Comparison of ENCODE assay signal across 8 mouse cellular contexts in genomic region chr5:124247986-124248626, GRCm38 (mm10). TPM values are rescaled to one million over a fixed set of nuclear protein-coding genes. Genes with fewer than 3 reads are reported as not detected.
DNase-seq lines count a peak whose midpoint lies in the region; ATAC-seq lines count a peak whose summit lies in the region.

No protein-coding gene starts in this region.

- peak overlapping the region; percentile 66 for H3K4me2 ChIP-seq in hindbrain, embryonic 13.5 days
- peak overlapping the region; percentile 94 for H3K4me2 ChIP-seq in liver, embryonic 13.5 days
- peak overlapping the region; percentile 84 for H3K4me2 ChIP-seq in neural tube, embryonic 13.5 days

- peak overlapping the region; percentile 84; the same call in 1 of the 2 replicates for H3K9ac ChIP-seq in hindbrain, embryonic 13.5 days
- H3K9ac ChIP-seq in liver, embryonic 13.5 days, result peak overlapping the region; percentile 83
- peak overlapping the region; percentile 92 for H3K9ac ChIP-seq in neural tube, embryonic 13.5 days

- peaks cover 21% of the 10 kb centered on the region for H3K27me3 ChIP-seq in forebrain, embryonic 10.5 days (ENCODE audit: poor library complexity, severe bottlenecking)
- no peaks in the 10 kb centered on the region for H3K27me3 ChIP-seq in hindbrain, embryonic 13.5 days
- no peaks in the 10 kb centered on the region for H3K27me3 ChIP-seq in liver, embryonic 13.5 days
- H3K27me3 ChIP-seq in neural tube, embryonic 13.5 days, result no peaks in the 10 kb centered on the region

- peak overlapping the region; percentile 75 for H3K4me3 ChIP-seq in forebrain, embryonic 10.5 days
- H3K4me3 ChIP-seq in hindbrain, embryonic 13.5 days, result peak overlapping the region; percentile 71
- peak overlapping the region; percentile 75 for H3K4me3 ChIP-seq in liver, embryonic 13.5 days (replicated peaks)
- peak overlapping the region; percentile 71 for H3K4me3 ChIP-seq in neural tube, embryonic 13.5 days

- ATAC-seq in hindbrain, embryonic 13.5 days (ENCODE audit: low FRiP score), result no peak
- peak; percentile 80 for ATAC-seq in liver, embryonic 13.5 days (ENCODE audit: low read depth)
- ATAC-seq in neural tube, embryonic 13.5 days (ENCODE audit: low read depth), result no peak

- WGBS in forebrain, embryonic 10.5 days, result 16% methylated on average over 9 of the region's 9 CpGs
- WGBS in hindbrain, embryonic 13.5 days, result 20% methylated on average over 9 of the region's 9 CpGs
- WGBS in liver, embryonic 13.5 days (ENCODE audit: insufficient replicate concordance), result 21% methylated on average over 9 of the region's 9 CpGs
- 20% methylated on average over 9 of the region's 9 CpGs for WGBS in neural tube, embryonic 13.5 days

- peak overlapping the region; percentile 90; the same call in 1 of the 2 replicates for H3K27ac ChIP-seq in forebrain, embryonic 10.5 days
- H3K27ac ChIP-seq in hindbrain, embryonic 13.5 days, result no peak overlapping the region; the same call in 1 of the 2 replicates
- peak overlapping the region; percentile 73 for H3K27ac ChIP-seq in liver, embryonic 13.5 days
- H3K27ac ChIP-seq in neural tube, embryonic 13.5 days (replicated peaks), result peak overlapping the region; percentile 88; the same call in 1 of the 2 replicates

- H3K4me1 ChIP-seq in forebrain, embryonic 10.5 days, result peaks cover 38% of the 10 kb centered on the region
- H3K4me1 ChIP-seq in hindbrain, embryonic 13.5 days (replicated peaks), result peaks cover 33% of the 10 kb centered on the region
- H3K4me1 ChIP-seq in liver, embryonic 13.5 days (replicated peaks), result peaks cover 43% of the 10 kb centered on the region
- H3K4me1 ChIP-seq in neural tube, embryonic 13.5 days (replicated peaks), result peaks cover 30% of the 10 kb centered on the region

- H3K9me3 ChIP-seq in forebrain, embryonic 10.5 days, result no peaks in the 10 kb centered on the region
- H3K9me3 ChIP-seq in hindbrain, embryonic 13.5 days, result no peaks in the 10 kb centered on the region
- no peaks in the 10 kb centered on the region for H3K9me3 ChIP-seq in liver, embryonic 13.5 days (replicated peaks)
- H3K9me3 ChIP-seq in neural tube, embryonic 13.5 days, result no peaks in the 10 kb centered on the region

- peaks cover 25% of the 10 kb centered on the region for H3K36me3 ChIP-seq in forebrain, embryonic 10.5 days (replicated peaks)
- peaks cover 15% of the 10 kb centered on the region for H3K36me3 ChIP-seq in hindbrain, embryonic 13.5 days
- peaks cover 23% of the 10 kb centered on the region for H3K36me3 ChIP-seq in liver, embryonic 13.5 days
- peaks cover 18% of the 10 kb centered on the region; the same call in 1 of the 2 replicates for H3K36me3 ChIP-seq in neural tube, embryonic 13.5 days

- DNase-seq in adrenal gland, adult 2 months, result peak; percentile 52
- no peak for DNase-seq in adrenal gland, adult 18-20 months (ENCODE audit: low spot score in 2 of 2)
- no peak for DNase-seq in forebrain, embryonic 10.5 days (ENCODE audit: extremely low spot score, low spot score)
- peak; percentile 17 for DNase-seq in liver, embryonic 13.5 days
- no peak for DNase-seq in cerebellum, postnatal 14 days
- no peak for DNase-seq in spleen, postnatal 4 days (ENCODE audit: low spot score in 2 of 2)

RNA-seq across cellular contexts. Expression of gene Pitpnm2, which starts 1.5 kb away (rescaled TPM):
- 10 to 100 TPM; 41.6 to 65.2 TPM for total RNA-seq in adrenal gland, adult 2 months (2021)
- 158 and 207 TPM in 2 replicates for polyA plus RNA-seq in adrenal gland, adult 2 months (2012; rRNA removed)
- 10 to 100 TPM; 36.4 to 61.1 TPM for total RNA-seq in adrenal gland, adult 18-20 months (2021)
- polyA plus RNA-seq in forebrain, embryonic 10.5 days (2016; fragmentation: Nextera tagmentation; extraction: Ambion mirVana), result 2.1 and 3.0 TPM in 2 replicates
- polyA plus RNA-seq in hindbrain, embryonic 13.5 days (2015; fragmentation: Nextera tagmentation; extraction: Ambion mirVana), result 7.4 and 8.3 TPM in 2 replicates
- 1.3 and 1.4 TPM in 2 replicates for polyA plus RNA-seq in liver, embryonic 13.5 days (2015; fragmentation: Nextera tagmentation; extraction: Ambion mirVana)
- 7.9 and 8.4 TPM in 2 replicates for polyA plus RNA-seq in neural tube, embryonic 13.5 days (2015; fragmentation: Nextera tagmentation; extraction: Ambion mirVana)

Comparison
In these comparisons a context has a peak if more than half of its experiments do, and no peak if none do; other contexts are left out.
1. DNase-seq: peak in adrenal gland, adult 2 months (single experiment) and liver, embryonic 13.5 days (single experiment); none in adrenal gland, adult 18-20 months (0 of 2), forebrain, embryonic 10.5 days (single experiment), cerebellum, postnatal 14 days (0 of 2) and spleen, postnatal 4 days (0 of 2).
2. RNA of gene Pitpnm2, which starts 1.5 kb away (polyA plus RNA-seq): 158 to 207 TPM in adrenal gland, adult 2 months; 7.9 to 8.4 TPM in neural tube, embryonic 13.5 days, 7.4 to 8.3 TPM in hindbrain, embryonic 13.5 days, 2.1 to 3.0 TPM in forebrain, embryonic 10.5 days and 1.3 to 1.4 TPM in liver, embryonic 13.5 days; every median in the first group is over 10 times any median in the second.
3. Peak in every context shown above with its lines, with median percentiles within 50 percentile points of each other: H3K4me3 ChIP-seq, H3K4me2 ChIP-seq and H3K9ac ChIP-seq.